Mouse (Mus musculus) heart, adult 11 months (tissue): Measurements from ENCODE around the gene Hmox1.
A peak's percentile ranks its signal among the peaks of the same experiment; 100 is the strongest.

Source experiments
- DNase-seq: peaks from one replicate; pipeline ENCODE4 v3.0.0; 2022

Hmox1 gene

GRCm38 (mm10) chr8:75093399-75094156 is at the start of gene Hmox1:
Gene Hmox1 (plus strand): TSS chr8:75093621.
- DNase-seq: peak; percentile 100

DNA sequence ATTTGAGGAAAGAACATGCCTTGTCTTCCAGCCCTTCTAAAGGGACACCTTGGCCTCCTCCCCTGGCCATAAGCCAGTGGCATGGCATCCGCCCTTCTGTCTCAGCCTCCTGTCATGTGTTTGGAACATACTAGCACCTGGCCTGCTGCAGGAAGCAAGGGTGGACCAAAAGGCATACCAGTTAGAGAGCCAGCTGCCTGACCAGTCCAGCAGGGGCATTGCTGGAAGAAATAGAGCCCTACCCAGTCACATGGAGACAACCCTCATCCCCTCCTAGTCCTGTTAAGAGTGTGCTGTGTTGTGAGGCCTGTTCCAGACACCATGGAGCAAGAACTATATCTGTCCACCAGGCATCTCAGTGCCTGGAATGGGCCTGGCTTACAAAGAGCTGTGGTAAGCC is 47.1 kb upstream of the Hmox1 start:
- DNase-seq: peak; percentile 94

- DNase-seq: peak; percentile 79
Measured at GRCm38 (mm10) chr8:75047784-75048183, 45.6 kb upstream of the Hmox1 start.

DNA sequence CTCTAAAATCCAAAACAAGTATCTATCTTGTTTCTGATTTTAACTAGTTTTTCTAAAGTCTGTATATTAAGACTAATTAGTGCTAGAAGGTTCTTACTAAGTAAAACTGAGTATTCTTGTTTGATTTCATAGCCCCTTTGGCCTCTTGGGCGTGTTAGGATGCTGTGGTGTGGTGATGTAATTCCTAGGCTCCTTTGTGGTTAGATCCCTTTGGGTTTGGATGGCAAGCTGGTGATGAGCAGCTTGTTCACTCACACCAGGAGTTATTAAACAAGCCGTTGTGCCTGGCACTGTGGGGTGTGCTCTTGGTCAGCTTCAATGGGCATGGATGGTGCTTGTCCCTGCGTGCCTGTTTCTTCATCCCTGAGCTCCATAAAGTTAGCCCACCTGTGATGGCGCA is 40.1 kb upstream of the Hmox1 start:
- DNase-seq: no peak

GRCm38 (mm10) chr8:75055673-75056072 is 37.7 kb upstream of the Hmox1 start:
- no peak for DNase-seq

DNA sequence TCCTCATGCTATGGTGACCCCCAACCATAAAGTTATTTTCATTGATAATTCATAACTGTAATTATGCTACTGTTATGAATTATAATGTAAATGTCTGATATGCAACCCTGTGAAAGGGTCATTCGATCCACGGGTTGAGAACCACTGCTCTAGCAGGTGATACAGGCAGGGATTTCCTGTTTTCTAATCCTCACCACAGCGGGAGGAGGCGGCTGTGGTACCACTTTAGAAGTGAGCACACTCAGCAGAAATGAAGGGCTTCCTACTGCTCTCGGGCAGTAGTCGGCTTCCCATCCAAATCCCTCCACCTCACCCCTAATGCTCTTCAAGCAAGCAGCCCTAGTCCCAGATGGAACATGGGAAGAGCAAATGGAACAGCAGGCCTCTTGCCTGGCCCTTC is 33.4 kb upstream of the Hmox1 start:
- no peak for DNase-seq

GRCm38 (mm10) chr8:75060815-75061214 is 32.6 kb upstream of the Hmox1 start:
- DNase-seq: peak; percentile 94

- peak; percentile 98 for DNase-seq
Measured at GRCm38 (mm10) chr8:75063290-75063689, 30.1 kb upstream of the Hmox1 start.

- no peak for DNase-seq
Measured at GRCm38 (mm10) chr8:75064790-75065189, 28.6 kb upstream of the Hmox1 start.

- DNase-seq: peak; percentile 94
Measured at GRCm38 (mm10) chr8:75067287-75067686, 26.1 kb upstream of the Hmox1 start.

GRCm38 (mm10) chr8:75070297-75070696 is 23.1 kb upstream of the Hmox1 start:
- DNase-seq: no peak

GRCm38 (mm10) chr8:75071627-75072346 is 21.6 kb upstream of the Hmox1 start:
- peak; percentile 97 for DNase-seq

DNA sequence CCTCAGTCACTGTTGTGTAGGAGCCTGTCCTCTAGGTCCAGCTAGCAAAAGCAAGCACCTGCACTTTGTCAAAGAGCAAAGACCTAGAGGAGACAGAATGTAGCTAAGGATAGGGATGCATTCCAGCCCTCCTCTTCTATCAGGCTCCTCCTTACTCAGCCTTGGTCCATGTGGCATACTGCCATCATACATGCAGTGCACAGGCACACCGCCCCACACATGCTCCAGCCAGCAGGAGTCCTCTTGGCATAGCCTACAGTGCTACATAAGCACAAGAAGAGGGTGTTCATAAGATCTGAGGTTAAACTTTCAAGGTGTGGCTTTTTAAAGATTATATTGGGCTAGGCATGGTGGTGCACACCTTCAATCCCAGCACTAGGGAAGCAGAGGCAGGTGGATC is 18.5 kb upstream of the Hmox1 start:
- no peak for DNase-seq

DNA sequence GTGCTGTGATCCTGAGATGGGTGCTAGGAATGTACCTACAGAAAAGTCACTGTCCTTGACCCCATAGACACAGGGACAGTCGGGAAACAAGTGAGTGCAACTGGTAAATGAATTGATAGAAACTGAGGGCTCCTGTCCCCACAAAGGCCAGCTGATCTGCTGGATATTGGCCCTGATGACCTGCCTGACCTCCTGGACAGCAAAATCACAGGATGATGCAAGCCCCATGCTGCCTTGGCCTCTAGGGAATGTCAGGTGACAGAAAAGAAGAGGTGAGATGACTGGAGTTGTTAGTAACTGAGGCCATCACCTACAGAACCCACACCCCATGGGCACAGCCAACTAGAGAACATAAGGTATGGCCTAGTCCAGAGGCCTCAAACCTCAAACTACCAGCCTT is 15.2 kb upstream of the Hmox1 start:
- no peak for DNase-seq

DNA sequence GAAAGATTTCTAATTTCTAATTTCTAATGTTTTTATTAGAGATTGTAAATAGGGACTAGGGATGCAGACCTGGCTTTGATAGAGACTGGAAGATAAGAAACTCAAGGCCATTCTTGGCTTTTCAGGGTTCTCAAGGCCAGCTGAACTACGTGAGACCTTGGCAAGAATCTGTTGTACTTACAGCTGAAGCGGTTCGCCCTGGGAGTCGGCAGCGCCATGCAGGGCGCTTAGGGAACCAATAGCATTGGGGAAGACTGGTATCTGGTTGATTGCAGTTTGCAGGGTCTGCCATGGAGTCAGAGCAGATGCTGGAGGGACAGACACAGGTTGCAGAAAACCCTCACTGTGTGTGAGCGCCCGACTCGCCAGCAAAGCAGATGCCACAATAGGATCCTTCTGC is 14.6 kb upstream of the Hmox1 start:
- DNase-seq: no peak

GRCm38 (mm10) chr8:75081364-75082040 is 11.9 kb upstream of the Hmox1 start:
- no peak for DNase-seq

DNA sequence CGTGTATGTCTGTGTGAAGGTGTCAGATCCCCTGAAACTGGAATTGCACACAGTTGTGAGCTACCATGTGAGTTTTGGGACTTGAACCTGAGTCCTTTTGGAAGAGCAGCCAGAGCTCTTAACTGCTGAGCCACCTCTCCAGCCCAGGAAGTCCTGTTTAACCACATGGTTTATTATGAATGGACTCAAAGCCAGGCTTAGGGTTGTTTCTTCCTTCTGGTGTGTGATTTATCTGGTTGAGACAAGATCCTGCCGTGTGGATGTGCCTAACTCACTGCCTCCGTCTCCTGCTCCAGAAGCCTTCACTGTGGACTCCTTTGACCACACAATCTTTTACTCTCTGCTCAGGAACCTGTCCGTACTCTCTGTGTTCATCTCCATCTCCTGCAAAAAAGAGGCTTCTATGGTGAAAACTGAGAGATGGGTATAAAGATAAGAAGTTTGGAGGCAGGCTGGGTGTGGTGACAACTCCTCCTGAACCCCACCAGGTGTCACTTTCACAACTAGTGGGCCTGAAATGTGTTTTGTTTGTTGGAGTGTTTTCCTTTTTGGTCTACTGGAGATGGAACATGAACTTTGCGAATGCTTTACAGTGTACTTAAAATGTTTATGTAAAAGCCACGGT is 11.1 kb upstream of the Hmox1 start:
- no peak for DNase-seq

- DNase-seq: peak; percentile 99
Measured at GRCm38 (mm10) chr8:75083846-75084245, 9.6 kb upstream of the Hmox1 start.

- no peak for DNase-seq
Measured at GRCm38 (mm10) chr8:75084382-75085064, 8.9 kb upstream of the Hmox1 start.

- DNase-seq: peak; percentile 98
Measured at GRCm38 (mm10) chr8:75086002-75086401, 7.4 kb upstream of the Hmox1 start.

- DNase-seq: no peak
Measured at GRCm38 (mm10) chr8:75087127-75087526, 6.3 kb upstream of the Hmox1 start.

- DNase-seq: peak; percentile 99
Measured at GRCm38 (mm10) chr8:75088989-75089881, 4.2 kb upstream of the Hmox1 start.
